Mouse (Mus musculus): Measurements from ENCODE around the gene Pigk.

Pigk gene

GRCm38 (mm10) chr3:152855006-152855614, 141.2 kb downstream of the Pigk start:
- DNase-seq: no peak

GRCm38 (mm10) chr3:152856095-152856494, 142.2 kb downstream of the Pigk start:
- DNase-seq: no peak

GRCm38 (mm10) chr3:152861450-152861849, 147.6 kb downstream of the Pigk start:
- DNase-seq: no peak

GRCm38 (mm10) chr3:152861978-152862377, 148.1 kb downstream of the Pigk start:
- no peak for DNase-seq

GRCm38 (mm10) chr3:152866035-152866965, 152.4 kb downstream of the Pigk start:
- DNase-seq: no peak

GRCm38 (mm10) chr3:152867654-152868525, 154.0 kb downstream of the Pigk start:
- peak; percentile 26 to 46 for DNase-seq

GRCm38 (mm10) chr3:152872054-152872453, 158.2 kb downstream of the Pigk start:
- DNase-seq: no peak

- DNase-seq: no peak
These were observed 158.7 kb downstream of the Pigk start for GRCm38 (mm10) chr3:152872596-152872995.

- DNase-seq: no peak
These were observed 160.8 kb downstream of the Pigk start for GRCm38 (mm10) chr3:152874431-152875355.

- DNase-seq: no peak
These were observed 161.9 kb downstream of the Pigk start for GRCm38 (mm10) chr3:152875723-152876290.

GRCm38 (mm10) chr3:152880121-152880835, 166.4 kb downstream of the Pigk start:
- DNase-seq: no peak

- no peak for DNase-seq
These were observed 167.8 kb downstream of the Pigk start for GRCm38 (mm10) chr3:152881706-152882105.

- DNase-seq: no peak
These were observed 169.7 kb downstream of the Pigk start for GRCm38 (mm10) chr3:152883556-152883955.

GRCm38 (mm10) chr3:152886749-152887148, 172.8 kb downstream of the Pigk start:
- no peak for DNase-seq

- DNase-seq: peak; percentile 23 to 33
These were observed 174.2 kb downstream of the Pigk start for GRCm38 (mm10) chr3:152888116-152888515.

- no peak for DNase-seq
These were observed 181.0 kb downstream of the Pigk start for GRCm38 (mm10) chr3:152894935-152895334.

- DNase-seq: no peak
These were observed 182.2 kb downstream of the Pigk start for GRCm38 (mm10) chr3:152896111-152896510.

- DNase-seq: no peak
These were observed 183.3 kb downstream of the Pigk start for GRCm38 (mm10) chr3:152897196-152897595.

GRCm38 (mm10) chr3:152898906-152899305, 185.0 kb downstream of the Pigk start:
- no peak for DNase-seq

- no peak for DNase-seq
These were observed 191.1 kb downstream of the Pigk start for GRCm38 (mm10) chr3:152905026-152905425.

- no peak for DNase-seq
These were observed 191.9 kb downstream of the Pigk start for GRCm38 (mm10) chr3:152905800-152906199.
